26 mouse cellular contexts compared by ENCODE assay signal in genomic region chr10:70194283-70194682, GRCm38 (mm10). TPM values are rescaled to one million over a fixed set of nuclear protein-coding genes. Genes with fewer than 3 reads are reported as not detected.
"Had no signal": no experiment of that assay in that cellular context is flagged by ENCODE, and none has a peak within 500 bp of the region (broad histone marks: within the 10 kb centered on the region; RNA-seq: fewer than 3 reads in every experiment).

No protein-coding gene starts in this region.

- ATAC-seq: intestine, postnatal 0 days; liver, postnatal 0 days; lung, postnatal 0 days; midbrain, embryonic 13.5 days; midbrain, embryonic 16.5 days had no signal

- H3K27ac ChIP-seq: kidney, postnatal 0 days; limb, embryonic 15.5 days; liver, embryonic 14.5 days; midbrain, embryonic 10.5 days; midbrain, embryonic 13.5 days; neural tube, embryonic 13.5 days; stomach, postnatal 0 days had no signal

- H3K4me2 ChIP-seq: limb, embryonic 12.5 days; limb, embryonic 15.5 days; liver, embryonic 11.5 days; lung, embryonic 14.5 days; midbrain, embryonic 13.5 days; neural tube, embryonic 13.5 days had no signal

- DNase-seq: left cerebral cortex, postnatal 4 days; liver, postnatal 0 days; lung, embryonic 14.5 days; right cerebral cortex, adult 18-20 months; right cerebral cortex, postnatal 14 days; right cerebral cortex, postnatal 4 days; thymus, postnatal 25 days had no signal

- H3K4me3 ChIP-seq: limb, embryonic 12.5 days; limb, embryonic 15.5 days; midbrain, embryonic 10.5 days; midbrain, embryonic 13.5 days; myocyte; neural tube, embryonic 13.5 days had no signal

- H3K27me3 ChIP-seq: limb, embryonic 12.5 days; limb, embryonic 15.5 days; megakaryocyte, embryonic 14.5 days; midbrain, embryonic 13.5 days; neural tube, embryonic 13.5 days had no signal

- H3K9me3 ChIP-seq: limb, embryonic 12.5 days; limb, embryonic 15.5 days; megakaryocyte, embryonic 14.5 days; midbrain, embryonic 10.5 days; midbrain, embryonic 13.5 days; neural tube, embryonic 13.5 days had no signal

- H3K4me1 ChIP-seq: midbrain, embryonic 13.5 days; neural tube, embryonic 13.5 days had no signal

- H3K9ac ChIP-seq: limb, embryonic 12.5 days; limb, embryonic 15.5 days; liver, embryonic 14.5 days; liver, postnatal 0 days; lung, embryonic 14.5 days; midbrain, embryonic 13.5 days; neural tube, embryonic 13.5 days had no signal

RNA-seq across cellular contexts. Expression of gene Mrln, which starts 10.2 kb away (rescaled TPM):
- total RNA-seq: layer of hippocampus, adult 18-20 months; left cerebral cortex, adult 8-10 months; left cerebral cortex, postnatal 14 days; monocyte, adult 5-6 weeks had no signal
- polyA plus RNA-seq: intestine, postnatal 0 days; lung, embryonic 14.5 days; midbrain, embryonic 13.5 days; midbrain, embryonic 16.5 days had no signal

RNA-seq across cellular contexts. Expression of gene Slc16a9, which starts 50.6 kb away (rescaled TPM):
- total RNA-seq: monocyte, adult 5-6 weeks; neutrophil, adult 5-6 weeks had no signal
